Mouse (Mus musculus): ENCODE measurements around the gene Serinc3. TPM values are rescaled to one million over a fixed set of nuclear protein-coding genes. Genes with fewer than 3 reads are reported as not detected.

Serinc3 gene
- polyA plus RNA-seq, 1 experiment from 2014 or later: 112 TPM

- H3K36me3 ChIP-seq: no peaks in the 10 kb centered on the region
Measured at GRCm38 (mm10) chr2:163592084-163592483, 52.8 kb downstream of the Serinc3 start.

GRCm38 (mm10) chr2:163590996-163591395 is 53.9 kb downstream of the Serinc3 start:
- H3K9ac ChIP-seq: no peak overlapping the region
- no peaks in the 10 kb centered on the region for H3K9me3 ChIP-seq (replicated peaks)
- 69% methylated on average over 5 of the region's 5 CpGs for WGBS (ENCODE audit: insufficient replicate concordance)
- H3K27me3 ChIP-seq: no peaks in the 10 kb centered on the region
- H3K36me3 ChIP-seq: no peaks in the 10 kb centered on the region
- H3K27ac ChIP-seq: no peak overlapping the region; the same call in 1 of the 2 replicates
- no peak for DNase-seq
- H3K4me1 ChIP-seq (replicated peaks): peaks cover 45% of the 10 kb centered on the region
- no peak for ATAC-seq (ENCODE audit: low read depth)
- no peak overlapping the region for H3K4me2 ChIP-seq
- no peak overlapping the region for H3K4me3 ChIP-seq (replicated peaks)

More at GRCm38 (mm10) chr2:163592084-163592483, 52.8 kb downstream of the Serinc3 start:
- Histone ChIP-seq H3K27me3 (no peaks in the 10 kb centered on the region), H3K4me1 (replicated peaks) (peaks cover 56% of the 10 kb centered on the region), H3K4me3 (replicated peaks) (no peak overlapping the region), H3K4me2 (no peak overlapping the region), H3K27ac (no peak overlapping the region), H3K9me3 (replicated peaks) (no peaks in the 10 kb centered on the region), H3K9ac (no peak overlapping the region)
- DNase-seq (no peak), ATAC-seq (ENCODE audit: low read depth) (no peak)
- 52% methylated on average over 1 of the region's 1 CpGs for WGBS (ENCODE audit: insufficient replicate concordance)

- no peaks in the 10 kb centered on the region for H3K36me3 ChIP-seq
- no peaks in the 10 kb centered on the region for H3K27me3 ChIP-seq
- no peaks in the 10 kb centered on the region for H3K9me3 ChIP-seq (replicated peaks)
- no peak overlapping the region for H3K27ac ChIP-seq
- H3K4me1 ChIP-seq (replicated peaks): peaks cover 38% of the 10 kb centered on the region
- ATAC-seq (ENCODE audit: low read depth) (no peak), DNase-seq (no peak)
- 25% methylated on average over 12 of the region's 12 CpGs for WGBS (ENCODE audit: insufficient replicate concordance)
- H3K9ac ChIP-seq: no peak overlapping the region; the same call in 1 of the 2 replicates
- H3K4me2 ChIP-seq: no peak overlapping the region
- no peak overlapping the region for H3K4me3 ChIP-seq (replicated peaks)
Measured at GRCm38 (mm10) chr2:163590211-163590610, 54.7 kb downstream of the Serinc3 start.

GRCm38 (mm10) chr2:163587506-163587905 is 57.4 kb downstream of the Serinc3 start:
- no peak overlapping the region for H3K4me2 ChIP-seq
- H3K9ac ChIP-seq: no peak overlapping the region
- DNase-seq: no peak
- 58% methylated on average over 5 of the region's 5 CpGs for WGBS (ENCODE audit: insufficient replicate concordance)
- H3K27ac ChIP-seq: peak overlapping the region; percentile 15; the same call in 1 of the 2 replicates
- H3K9me3 ChIP-seq (replicated peaks): no peaks in the 10 kb centered on the region
- H3K27me3 ChIP-seq: no peaks in the 10 kb centered on the region
- ATAC-seq (ENCODE audit: low read depth): no peak
- peaks cover 28% of the 10 kb centered on the region for H3K4me1 ChIP-seq (replicated peaks)
- H3K36me3 ChIP-seq: no peaks in the 10 kb centered on the region
- no peak overlapping the region for H3K4me3 ChIP-seq (replicated peaks)

- DNase-seq (peak; percentile 48), ATAC-seq (ENCODE audit: low read depth) (peak; percentile 77)
- Histone ChIP-seq H3K27me3 (no peaks in the 10 kb centered on the region), H3K4me2 (0 out of 2 replicates have a peak overlapping the region, but pooled peaks have one; percentile 3), H3K4me1 (replicated peaks) (peaks cover 28% of the 10 kb centered on the region), H3K9ac (no peak overlapping the region), H3K9me3 (replicated peaks) (no peaks in the 10 kb centered on the region), H3K36me3 (no peaks in the 10 kb centered on the region), H3K4me3 (replicated peaks) (no peak overlapping the region), H3K27ac (peak overlapping the region; percentile 37; the same call in 1 of the 2 replicates)
- 37% methylated on average over 19 of the region's 19 CpGs for WGBS (ENCODE audit: insufficient replicate concordance)
Measured at GRCm38 (mm10) chr2:163586384-163587261, 58.3 kb downstream of the Serinc3 start.

- 69% methylated on average over 10 of the region's 10 CpGs for WGBS (ENCODE audit: insufficient replicate concordance)
- Histone ChIP-seq H3K27me3 (no peaks in the 10 kb centered on the region), H3K9ac (no peak overlapping the region), H3K9me3 (replicated peaks) (no peaks in the 10 kb centered on the region), H3K27ac (no peak overlapping the region), H3K36me3 (no peaks in the 10 kb centered on the region), H3K4me1 (replicated peaks) (peaks cover 8% of the 10 kb centered on the region; the same call in 1 of the 2 replicates), H3K4me2 (no peak overlapping the region), H3K4me3 (replicated peaks) (no peak overlapping the region)
- ATAC-seq (ENCODE audit: low read depth): no peak
- DNase-seq: no peak
Measured at GRCm38 (mm10) chr2:163584088-163584426, 60.9 kb downstream of the Serinc3 start.

- no peak overlapping the region for H3K4me2 ChIP-seq
- no peak overlapping the region for H3K9ac ChIP-seq
- WGBS (ENCODE audit: insufficient replicate concordance): 89% methylated on average over 10 of the region's 10 CpGs
- no peaks in the 10 kb centered on the region for H3K36me3 ChIP-seq
- DNase-seq: no peak
- ATAC-seq (ENCODE audit: low read depth): no peak
- peaks cover 8% of the 10 kb centered on the region; the same call in 1 of the 2 replicates for H3K4me1 ChIP-seq (replicated peaks)
- H3K27me3 ChIP-seq: no peaks in the 10 kb centered on the region
- no peak overlapping the region for H3K27ac ChIP-seq
- H3K4me3 ChIP-seq (replicated peaks): no peak overlapping the region
- H3K9me3 ChIP-seq (replicated peaks): no peaks in the 10 kb centered on the region
Measured at GRCm38 (mm10) chr2:163583226-163584087, 61.5 kb downstream of the Serinc3 start.

GRCm38 (mm10) chr2:163580069-163580945 is 64.6 kb downstream of the Serinc3 start:
- 57% methylated on average over 13 of the region's 13 CpGs for WGBS (ENCODE audit: insufficient replicate concordance)
- ATAC-seq (ENCODE audit: low read depth) (no peak), DNase-seq (no peak)
- no peak overlapping the region for H3K4me3 ChIP-seq (replicated peaks)
- H3K9me3 ChIP-seq (replicated peaks): no peaks in the 10 kb centered on the region
- H3K27ac ChIP-seq: no peak overlapping the region
- peaks cover 4% of the 10 kb centered on the region; the same call in 1 of the 2 replicates for H3K4me1 ChIP-seq (replicated peaks)
- H3K4me2 ChIP-seq: no peak overlapping the region
- no peaks in the 10 kb centered on the region for H3K27me3 ChIP-seq
- H3K9ac ChIP-seq: no peak overlapping the region
- H3K36me3 ChIP-seq: no peaks in the 10 kb centered on the region

- ATAC-seq (ENCODE audit: low read depth): no peak
- no peak overlapping the region for H3K9ac ChIP-seq
- no peak overlapping the region for H3K4me3 ChIP-seq (replicated peaks)
- 57% methylated on average over 2 of the region's 2 CpGs for whole genome bisulfite sequencing (ENCODE audit: insufficient replicate concordance)
- DNase-seq: no peak
- H3K27ac ChIP-seq: no peak overlapping the region
- H3K27me3 ChIP-seq: no peaks in the 10 kb centered on the region
- peaks cover 17% of the 10 kb centered on the region for H3K4me1 ChIP-seq (replicated peaks)
- H3K4me2 ChIP-seq: no peak overlapping the region
- no peaks in the 10 kb centered on the region for H3K9me3 ChIP-seq (replicated peaks)
- no peaks in the 10 kb centered on the region for H3K36me3 ChIP-seq
Measured at GRCm38 (mm10) chr2:163577986-163578385, 66.9 kb downstream of the Serinc3 start.

GRCm38 (mm10) chr2:163575248-163575647 is 69.7 kb downstream of the Serinc3 start:
- ATAC-seq (ENCODE audit: low read depth): 0 out of 2 replicates have a peak, but pooled peaks have one; percentile 21
- no peak overlapping the region for H3K27ac ChIP-seq
- WGBS (ENCODE audit: insufficient replicate concordance): 25% methylated on average over 11 of the region's 11 CpGs

More at GRCm38 (mm10) chr2:163575248-163575647, 69.7 kb downstream of the Serinc3 start:
- H3K36me3 ChIP-seq: peaks cover 3% of the 10 kb centered on the region; the same call in 1 of the 2 replicates
- no peak overlapping the region for H3K9ac ChIP-seq
- no peaks in the 10 kb centered on the region for H3K9me3 ChIP-seq (replicated peaks)
- DNase-seq: no peak
- 0 out of 2 replicates have a peak overlapping the region, but pooled peaks have one; percentile 9 for H3K4me2 ChIP-seq
- H3K27me3 ChIP-seq: no peaks in the 10 kb centered on the region
- no peak overlapping the region for H3K4me3 ChIP-seq (replicated peaks)
- H3K4me1 ChIP-seq (replicated peaks): peaks cover 17% of the 10 kb centered on the region
